Mouse (Mus musculus) liver, embryonic 14.5 days (tissue): Measurements from ENCODE around the gene Timm10. TPM values are rescaled to one million over a fixed set of nuclear protein-coding genes. Genes with fewer than 3 reads are reported as not detected.

Source experiments
- ATAC-seq: fragments of 200-750 bp; cut with Nextera tagmentation; 2 replicates; pipeline ENCODE4 v1.8.0; 2017; ENCODE audit warnings: moderate number of reproducible peaks, mild to moderate bottlenecking, moderate library complexity; ENCODE audit not compliant: insufficient read depth
- DNase-seq, 3 experiments: peaks; one replicate each; pipeline ENCODE4 v3.0.0-alpha.2; 2012 to 2013; ENCODE audit warnings: low read depth in 3 of 3, low spot score in 3 of 3
- H3K27ac ChIP-seq: fragments of 300-500 bp; sonication (generic); 2 replicates; pipeline ENCODE4 v1.5.1; 2014; ENCODE audit warnings: moderate library complexity, mild to moderate bottlenecking, control low read depth, inconsistent platforms
- H3K27me3 ChIP-seq: fragments of 300-500 bp; sonication (generic); 2 replicates; pipeline ENCODE4 v1.6.1; 2014; ENCODE audit warnings: mild to moderate bottlenecking, low read length, moderate library complexity; ENCODE audit not compliant: control insufficient read depth, insufficient read depth
- H3K36me3 ChIP-seq: fragments of 300-500 bp; sonication (generic); replicated peaks from 2 replicates; pipeline ENCODE4 v1.6.1; 2014; ENCODE audit warnings: low read depth; ENCODE audit not compliant: control insufficient read depth, insufficient read depth
- H3K4me1 ChIP-seq, 2 experiments: fragments of 200-500 bp in 1 of 2; fragments of 300-500 bp in 1 of 2; sonication (generic) in 1 of 2; replicated peaks; 2 replicates each; pipeline ENCODE4 v1.6.1; 2012 to 2014; ENCODE audit warnings: antibody characterized with exemption in 1 of 2, inconsistent platforms in 1 of 2, low read length in 1 of 2; ENCODE audit not compliant: control insufficient read depth in 2 of 2, insufficient read depth in 2 of 2
- H3K4me2 ChIP-seq: fragments of 300-500 bp; sonication (generic); 2 replicates; pipeline ENCODE4 v1.6.1; 2014; ENCODE audit warnings: low read depth, mild to moderate bottlenecking, control low read depth, moderate library complexity
- H3K4me3 ChIP-seq, 2 experiments: fragments of 200-500 bp in 1 of 2; fragments of 300-500 bp in 1 of 2; sonication (generic) in 1 of 2; 2 replicates each; pipeline ENCODE4 v1.5.1; 2012 to 2014; ENCODE audit warnings: low read depth in 2 of 2, low read length in 2 of 2, mild to moderate bottlenecking in 2 of 2, control low read depth in 1 of 2, inconsistent platforms in 1 of 2, moderate library complexity in 1 of 2; ENCODE audit not compliant: insufficient read depth in 1 of 2
- H3K9ac ChIP-seq: fragments of 300-500 bp; sonication (generic); replicated peaks from 2 replicates; pipeline ENCODE4 v1.6.1; 2014; ENCODE audit warnings: mild to moderate bottlenecking, control low read depth, moderate library complexity
- H3K9me3 ChIP-seq: fragments of 300-500 bp; sonication (generic); 2 replicates; pipeline ENCODE4 v1.6.1; 2016; ENCODE audit warnings: low read length, mixed read lengths; ENCODE audit not compliant: control insufficient read depth
- CTCF ChIP-seq: IDR thresholded peaks from 2 replicates; pipeline ENCODE4 v1.5.1; 2016; ENCODE audit warnings: antibody characterized with exemption, low read depth, control low read depth
- EP300 ChIP-seq: IDR thresholded peaks from 2 replicates; pipeline ENCODE4 v1.6.1; 2016; ENCODE audit warnings: antibody characterized with exemption, low read depth
- WGBS: fragments of 180-500 bp; shearing (Covaris S2); extraction: QIAGEN DNeasy Blood & Tissue Kit; methylation state at CpG from one replicate; pipeline ENCODE4 v1.1.7; 2014; ENCODE audit not compliant: insufficient replicate concordance; 5-methylcytosine and 5-hydroxymethylcytosine counted together
- polyA plus RNA-seq, 2 experiments: library from polyadenylated mRNA; depleted of rRNA in 1 of 2; stranded (reverse) in 1 of 2; unstranded in 1 of 2; fragments of >200 nt; fragmentation: Nextera tagmentation in 1 of 2; extraction: Ambion mirVana in 1 of 2; gene quantifications; 2 replicates each; pipeline versions ENCODE4 v1.2.1 to v1.2.3; 2012 to 2014

Timm10 gene
- polyA plus RNA-seq (2012; rRNA removed): 39.8 and 46.6 TPM in 2 replicates
- polyA plus RNA-seq (2014; fragmentation: Nextera tagmentation; extraction: Ambion mirVana): 40.6 and 41.5 TPM in 2 replicates

GRCm38 (mm10) chr2:84826488-84827282 is at the start of gene Timm10:
Timm10 (plus strand) TSS chr2:84826997.
- H3K9me3 ChIP-seq: no peaks in the 10 kb centered on the region
- H3K9ac ChIP-seq: peak within 1 kb of the TSS; percentile 85
- H3K4me2 ChIP-seq: peak within 1 kb of the TSS; percentile 97
- peak within 1 kb of the TSS; percentile 89 for H3K27ac ChIP-seq
- peaks cover 12 to 28% of the 10 kb centered on the region in 2 experiments for H3K4me1 ChIP-seq
- H3K36me3 ChIP-seq: peaks cover 18% of the 10 kb centered on the region
- peak within 1 kb of the TSS; percentile 88 to 96 for H3K4me3 ChIP-seq
- ATAC-seq: peak; percentile 83
- DNase-seq: peak; percentile 87 to 91 (median 89)
- peak; percentile 36; the same call in 1 of the 2 replicates for TF ChIP-seq EP300
- no peak for TF ChIP-seq CTCF
- H3K27me3 ChIP-seq: peaks cover 21% of the 10 kb centered on the region
- under 1% methylated on average over 34 of the region's 34 CpGs for WGBS

DNA sequence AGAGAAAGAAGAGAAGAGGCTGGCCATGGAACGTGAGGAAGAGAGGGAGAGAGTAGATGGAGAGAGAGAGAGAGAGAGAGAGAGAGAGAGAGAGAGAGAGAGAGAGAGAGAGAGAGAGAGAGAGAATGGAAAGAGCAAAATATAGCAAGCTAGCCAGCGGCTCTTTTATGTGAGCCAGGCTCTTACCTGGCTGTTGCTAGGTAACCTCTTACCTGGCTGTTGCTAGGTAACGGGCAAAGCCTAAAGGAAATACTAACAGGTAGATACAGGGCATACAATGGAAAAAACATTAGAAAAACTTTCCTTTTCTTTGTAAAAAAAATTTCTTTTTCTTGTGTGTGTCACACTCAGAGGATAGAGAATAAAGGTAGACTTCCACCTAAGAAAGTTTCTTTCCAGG is 49.1 kb upstream of the Timm10 start:
- H3K4me1 ChIP-seq: peaks cover 0 to 5% of the 10 kb centered on the region in 2 experiments; a peak in 2 of 4 replicates
- whole genome bisulfite sequencing: 43% methylated on average over 3 of the region's 3 CpGs
- H3K9ac ChIP-seq: no peak overlapping the region
- no peaks in the 10 kb centered on the region for H3K9me3 ChIP-seq
- DNase-seq: no peak
- H3K36me3 ChIP-seq: no peaks in the 10 kb centered on the region
- H3K27me3 ChIP-seq: peaks cover 26% of the 10 kb centered on the region
- no peak overlapping the region for H3K4me2 ChIP-seq
- H3K4me3 ChIP-seq: no peak overlapping the region
- TF ChIP-seq EP300 (no peak), CTCF (no peak)
- ATAC-seq: no peak
- H3K27ac ChIP-seq: no peak overlapping the region

DNA sequence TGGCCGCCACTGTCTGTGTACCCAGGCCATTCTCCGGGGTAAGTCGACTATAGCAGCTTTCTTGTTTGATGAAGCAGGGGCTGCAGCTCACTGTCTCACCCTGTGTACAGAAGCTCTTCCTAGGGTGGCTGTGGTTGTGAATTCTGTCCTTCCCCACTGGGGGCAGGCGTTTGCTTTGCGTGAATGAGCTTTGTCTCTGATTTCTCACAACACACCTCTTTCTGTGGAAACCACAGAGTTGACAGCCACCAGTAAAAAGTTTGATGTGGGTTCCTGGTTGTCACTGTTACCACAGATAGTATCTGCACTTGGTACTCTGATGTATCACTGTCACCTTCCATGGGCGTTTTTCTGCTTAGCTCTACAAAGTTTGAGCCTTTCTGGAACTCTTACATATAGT is 47.6 kb upstream of the Timm10 start:
- Histone ChIP-seq H3K9me3 (no peaks in the 10 kb centered on the region), H3K36me3 (no peaks in the 10 kb centered on the region), H3K27ac (no peak overlapping the region), H3K9ac (no peak overlapping the region), H3K4me2 (no peak overlapping the region), H3K4me1 (peaks cover 0 to 6% of the 10 kb centered on the region in 2 experiments; a peak in 2 of 4 replicates), H3K27me3 (peaks cover 16% of the 10 kb centered on the region), H3K4me3 (no peak overlapping the region)
- DNase-seq: no peak
- no peak for TF ChIP-seq EP300
- peak; percentile 60 for TF ChIP-seq CTCF
- WGBS: 29% methylated on average over 6 of the region's 6 CpGs
- ATAC-seq: no peak

DNA sequence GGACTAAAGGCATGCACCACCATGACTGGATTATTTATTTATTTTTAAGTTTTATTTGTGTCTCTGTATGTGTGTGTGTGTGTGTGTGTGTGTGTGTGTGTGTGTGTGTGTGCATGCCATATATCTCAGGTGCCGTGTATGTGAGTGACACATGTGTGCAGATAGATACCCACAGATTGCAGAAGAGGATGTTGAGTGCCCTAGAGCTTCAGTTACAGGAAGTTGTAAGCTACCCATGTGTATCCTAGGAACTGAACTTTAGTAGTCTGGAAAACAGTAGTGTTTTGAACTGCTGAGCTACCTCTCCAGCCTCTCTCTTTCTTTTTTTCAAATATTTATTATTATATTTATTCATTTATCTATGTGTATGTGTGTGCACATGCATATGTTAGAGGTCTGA is 43.5 kb upstream of the Timm10 start:
- no peak overlapping the region for H3K4me2 ChIP-seq
- H3K4me3 ChIP-seq: no peak overlapping the region
- no peak for DNase-seq
- no peaks in the 10 kb centered on the region for H3K36me3 ChIP-seq
- no peak for ATAC-seq
- no peak overlapping the region for H3K9ac ChIP-seq
- H3K9me3 ChIP-seq: no peaks in the 10 kb centered on the region
- H3K27ac ChIP-seq: no peak overlapping the region
- peaks cover 1 to 3% of the 10 kb centered on the region in 2 experiments; a peak in 3 of 4 replicates for H3K4me1 ChIP-seq
- no peak for TF ChIP-seq EP300
- TF ChIP-seq CTCF: no peak
- peaks cover 10% of the 10 kb centered on the region for H3K27me3 ChIP-seq
- WGBS: 7% methylated on average over 1 of the region's 1 CpGs

- DNase-seq (no peak), ATAC-seq (no peak)
- H3K36me3 ChIP-seq: no peaks in the 10 kb centered on the region
- 49% methylated on average over 3 of the region's 3 CpGs for WGBS
- H3K4me3 ChIP-seq: no peak overlapping the region
- no peak overlapping the region for H3K4me2 ChIP-seq
- peaks cover 5 to 7% of the 10 kb centered on the region in 2 experiments for H3K4me1 ChIP-seq
- TF ChIP-seq CTCF: no peak
- no peak overlapping the region for H3K27ac ChIP-seq
- H3K9ac ChIP-seq: no peak overlapping the region
- peaks cover 7% of the 10 kb centered on the region for H3K27me3 ChIP-seq
- H3K9me3 ChIP-seq: no peaks in the 10 kb centered on the region
These were observed 42.8 kb upstream of the Timm10 start for GRCm38 (mm10) chr2:84783840-84784566.
